8 mouse cellular contexts compared by ENCODE assay signal in the genomic region with DNA sequence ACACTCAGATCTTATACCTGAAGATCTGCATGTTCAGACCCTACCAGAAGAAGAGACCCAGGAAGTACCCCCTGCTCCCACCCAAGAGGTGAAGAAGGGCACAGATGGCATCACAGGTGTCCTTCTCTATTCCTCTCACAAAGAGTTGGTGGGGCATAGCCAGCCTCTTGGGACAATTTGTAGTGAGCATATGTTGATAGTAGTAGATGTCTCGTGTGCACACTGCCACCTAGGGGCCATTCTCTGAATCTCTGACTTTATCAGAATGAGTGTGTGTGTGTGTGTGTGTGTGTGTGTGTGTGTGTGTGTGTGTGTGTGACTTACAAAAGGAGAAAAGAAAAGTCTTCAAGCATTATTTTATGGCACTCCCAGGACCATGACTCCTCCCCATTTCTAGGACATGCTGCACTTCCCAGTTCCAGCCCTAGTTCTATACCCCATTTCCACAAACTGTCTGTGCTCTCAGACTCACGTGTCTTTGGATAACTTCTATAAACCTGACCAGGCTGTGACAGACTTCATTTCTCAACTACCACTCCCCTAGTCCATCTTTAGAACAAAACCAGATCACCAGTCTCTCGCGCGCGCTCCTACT. TPM values are rescaled to one million over a fixed set of nuclear protein-coding genes. Genes with fewer than 3 reads are reported as not detected.
A peak's percentile ranks its signal among the peaks of the same experiment; 100 is the strongest.
DNase-seq lines count a peak whose midpoint lies in the region; ATAC-seq lines count a peak whose summit lies in the region.

No protein-coding gene starts in this region.

- peak; percentile 67 to 75 for DNase-seq in left cerebral cortex, adult 18-20 months (ENCODE audit: low spot score in 2 of 2)
- DNase-seq in left cerebral cortex, adult 11 months (ENCODE audit: low spot score) = no peak
- DNase-seq in cerebellum, postnatal 10 days = peak; percentile 83 to 87
- peak; percentile 45 to 62 for DNase-seq in frontal cortex, postnatal 25 days (ENCODE audit: low spot score in 2 of 2)
- DNase-seq in induced T-regulatory cell, adult 2 months (ENCODE audit: low read depth) = peak; percentile 90
- DNase-seq in left cerebral cortex, postnatal 10 days (ENCODE audit: extremely low spot score in 1 of 2, low spot score in 2 of 2) = peak; percentile 70 to 79
- DNase-seq in right cerebral cortex, postnatal 25 days = peak; percentile 59

- intact Hi-C loops in left cerebral cortex, postnatal 10 days (cut with DNase I) = loop anchor here (2.0 kb wide), 1 partner anchor 58 kb away; no protein-coding TSS in a partner anchor

- peak; percentile 93 for ATAC-seq in megakaryocyte progenitor cell, adult 5-6 weeks (replicated peaks; ENCODE audit: poor library complexity)

RNA-seq across cellular contexts. Expression of a gene that starts 8.6 kb away (rescaled TPM):
- total RNA-seq in left cerebral cortex, adult 18-20 months (2021) = 10 to 100 TPM; 41.8 to 45.3 TPM
- 10 to 100 TPM; 63.3 to 64.5 TPM for total RNA-seq in left cerebral cortex, postnatal 10 days (2021)
- 30.7 and 36.6 TPM in 2 replicates for total RNA-seq in megakaryocyte progenitor cell, adult 5-6 weeks (2015)
- 35.6 and 42.0 TPM in 2 replicates for total RNA-seq in megakaryocyte progenitor cell, adult 5-6 weeks (2017)

RNA-seq across cellular contexts. Expression of a gene that starts 38.4 kb away (rescaled TPM):
- 100 to 1,000 TPM; 128 to 132 TPM for total RNA-seq in left cerebral cortex, adult 18-20 months (2021)
- 100 to 1,000 TPM in 1 of 2 experiments, 10 to 100 TPM in 1; 97.0 to 101 TPM for total RNA-seq in left cerebral cortex, postnatal 10 days (2021)
- total RNA-seq in megakaryocyte progenitor cell, adult 5-6 weeks (2015) = 10.8 and 20.4 TPM in 2 replicates
- total RNA-seq in megakaryocyte progenitor cell, adult 5-6 weeks (2017) = 8.7 and 15.3 TPM in 2 replicates

Comparison
In these comparisons a context has a peak if more than half of its experiments do, and no peak if none do; other contexts are left out.
1. RNA of a gene that starts 38.4 kb away (total RNA-seq): 128 to 132 TPM in left cerebral cortex, adult 18-20 months and 97.0 to 101 TPM in left cerebral cortex, postnatal 10 days; 8.7 to 20.4 TPM in megakaryocyte progenitor cell, adult 5-6 weeks; every median in the first group is over 4 times any median in the second.